Mouse (Mus musculus) layer of hippocampus, adult 2 months (tissue): Measurements from ENCODE around the gene Fibin. TPM values are rescaled to one million over a fixed set of nuclear protein-coding genes. Genes with fewer than 3 reads are reported as not detected.

Experiments used
- DNase-seq, 2 experiments: peaks; one replicate each; pipeline ENCODE4 v3.0.0; 2022; ENCODE audit warnings: low spot score in 2 of 2
- H3K27ac ChIP-seq: fragments of 200-600 bp; 2 replicates; pipeline ENCODE4 v1.8.1; 2022
- H3K4me3 ChIP-seq: fragments of 200-600 bp; 2 replicates; pipeline ENCODE4 v1.8.1; 2022; ENCODE audit warnings: mild to moderate bottlenecking
- CTCF ChIP-seq: fragments of 200-600 bp; conservative IDR thresholded peaks from 2 replicates; pipeline ENCODE4 v1.8.1; 2022; ENCODE audit warnings: antibody characterized with exemption, mild to moderate bottlenecking, moderate library complexity
- long read RNA-seq, 2 experiments: library from polyadenylated mRNA; stranded (forward); transcript quantifications; one replicate each; pipeline ENCODE4 v2.0.0; 2021; ENCODE audit warnings: borderline mapping rate in 2 of 2
- total RNA-seq, 2 experiments: library from RNA; stranded (reverse); gene quantifications; 2 replicates each; pipeline ENCODE4 v1.2.3; 2021

Gene Fibin
- 1 to 10 TPM; 2.5 to 3.7 TPM for total RNA-seq
- long read RNA-seq, experiment 1, partial matches to known transcripts, result 0 of 3 reads
- long read RNA-seq, experiment 1, other reads (novel, unspliced or antisense), result 0 of 3 reads
- long read RNA-seq, experiment 2, transcript Fibin-201 (1 exons, 2,267 nt), result major isoform, 5 of 5 reads
- long read RNA-seq, experiment 2, partial matches to known transcripts, result 0 of 5 reads
- long read RNA-seq, experiment 2, other reads (novel, unspliced or antisense), result 0 of 5 reads

- peak; percentile 32 to 38 for DNase-seq
- peak; percentile 71 for TF ChIP-seq CTCF
- peak within 1 kb of the TSS; percentile 40; the same call in 1 of the 2 replicates for H3K27ac ChIP-seq
Measured at GRCm38 (mm10) chr2:110362432-110363283, at the start of gene Fibin. Gene Fibin, minus strand, starts transcription at chr2:110363183.

GRCm38 (mm10) chr2:110411428-110411827 lies 48.4 kb upstream of the Fibin start:
- no peak overlapping the region for H3K4me3 ChIP-seq
- TF ChIP-seq CTCF, result no peak
- DNase-seq, result peak; percentile 34 to 65
- H3K27ac ChIP-seq, result no peak overlapping the region

More at GRCm38 (mm10) chr2:110362432-110363283, at the start of gene Fibin:
- H3K4me3 ChIP-seq, result peak within 1 kb of the TSS; percentile 60

- no peak for TF ChIP-seq CTCF
- no peak overlapping the region for H3K27ac ChIP-seq
- DNase-seq, result no peak
- no peak overlapping the region for H3K4me3 ChIP-seq
Measured at GRCm38 (mm10) chr2:110408757-110409156, 45.8 kb upstream of the Fibin start.

DNA sequence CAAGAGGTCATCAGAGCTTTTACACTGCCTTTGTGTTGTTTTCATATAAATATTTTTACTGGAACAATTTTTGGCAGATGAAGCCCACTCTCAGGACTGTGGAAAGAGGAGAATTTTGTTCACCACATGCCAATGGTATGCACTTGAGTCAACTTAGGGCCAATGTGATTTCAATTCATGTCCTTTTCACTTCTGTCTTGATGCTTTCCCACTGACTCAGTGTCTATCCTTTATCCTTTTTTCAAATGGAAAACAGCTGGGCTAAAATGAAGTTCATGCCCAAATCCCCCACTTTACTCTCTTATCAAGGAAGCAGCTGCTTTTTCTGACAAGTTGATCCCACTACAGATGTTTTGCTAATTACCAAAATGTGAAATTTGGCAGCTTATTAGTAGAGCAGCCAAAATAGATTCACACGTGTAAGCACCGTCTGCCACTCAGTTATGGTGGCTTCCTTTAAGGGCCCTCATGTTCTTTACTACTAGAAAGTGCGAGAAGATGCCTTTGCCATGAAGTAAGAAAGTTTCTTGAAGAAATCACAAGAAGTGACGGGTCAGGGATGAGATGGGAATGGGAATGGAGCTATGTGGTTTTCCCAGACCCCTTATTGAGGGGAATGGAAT lies 29.8 kb upstream of the Fibin start:
- DNase-seq, result no peak
- no peak overlapping the region for H3K27ac ChIP-seq
- no peak for TF ChIP-seq CTCF
- H3K4me3 ChIP-seq, result no peak overlapping the region

DNA sequence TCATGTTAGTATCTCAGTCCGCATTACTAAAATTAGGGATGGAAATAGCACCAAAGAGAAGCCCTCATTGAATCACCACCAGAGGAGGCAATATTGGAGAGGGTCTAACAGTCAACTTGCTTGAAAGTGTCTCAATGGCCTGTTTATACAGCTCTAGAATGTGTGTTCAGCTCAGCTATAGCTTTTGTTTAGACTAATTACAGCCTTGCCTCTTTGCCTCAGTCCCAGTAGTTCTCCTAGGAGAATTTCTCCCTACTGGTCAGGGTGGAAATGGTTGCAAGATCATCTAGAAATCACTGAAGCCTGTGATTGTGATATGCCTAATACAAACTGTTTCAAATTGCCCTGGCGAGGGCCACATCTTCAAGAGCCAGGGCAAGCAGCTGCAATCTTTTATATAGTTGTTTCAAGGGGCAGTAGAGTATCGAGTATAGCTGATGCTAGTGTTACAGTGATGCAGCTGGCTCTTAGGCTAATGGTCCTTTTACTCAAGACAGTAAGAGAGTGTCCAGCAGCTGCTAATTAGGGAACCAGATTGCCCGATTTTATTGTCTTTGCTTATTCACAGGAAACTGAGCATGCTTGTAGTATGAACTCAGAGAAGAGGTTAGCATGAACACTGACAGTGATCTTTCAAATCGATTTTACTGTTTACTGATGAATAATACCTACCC lies 27.9 kb upstream of the Fibin start:
- no peak for DNase-seq
- H3K4me3 ChIP-seq, result no peak overlapping the region
- TF ChIP-seq CTCF, result no peak
- H3K27ac ChIP-seq, result no peak overlapping the region

- DNase-seq, result no peak
- Histone ChIP-seq H3K27ac (no peak overlapping the region), H3K4me3 (no peak overlapping the region)
- no peak for TF ChIP-seq CTCF
Measured at GRCm38 (mm10) chr2:110379811-110380210, 16.8 kb upstream of the Fibin start.

- DNase-seq, result no peak
- TF ChIP-seq CTCF, result no peak
- Histone ChIP-seq H3K4me3 (no peak overlapping the region), H3K27ac (no peak overlapping the region)
Measured at GRCm38 (mm10) chr2:110376660-110377059, 13.7 kb upstream of the Fibin start.

- no peak for DNase-seq
- TF ChIP-seq CTCF, result peak; percentile 40
- no peak overlapping the region for H3K4me3 ChIP-seq
- no peak overlapping the region for H3K27ac ChIP-seq
Measured at GRCm38 (mm10) chr2:110375475-110375874, 12.5 kb upstream of the Fibin start.

- DNase-seq, result no peak
- no peak overlapping the region for H3K27ac ChIP-seq
- H3K4me3 ChIP-seq, result no peak overlapping the region
- no peak for TF ChIP-seq CTCF
Measured at GRCm38 (mm10) chr2:110373186-110373585, 10.2 kb upstream of the Fibin start.

DNA sequence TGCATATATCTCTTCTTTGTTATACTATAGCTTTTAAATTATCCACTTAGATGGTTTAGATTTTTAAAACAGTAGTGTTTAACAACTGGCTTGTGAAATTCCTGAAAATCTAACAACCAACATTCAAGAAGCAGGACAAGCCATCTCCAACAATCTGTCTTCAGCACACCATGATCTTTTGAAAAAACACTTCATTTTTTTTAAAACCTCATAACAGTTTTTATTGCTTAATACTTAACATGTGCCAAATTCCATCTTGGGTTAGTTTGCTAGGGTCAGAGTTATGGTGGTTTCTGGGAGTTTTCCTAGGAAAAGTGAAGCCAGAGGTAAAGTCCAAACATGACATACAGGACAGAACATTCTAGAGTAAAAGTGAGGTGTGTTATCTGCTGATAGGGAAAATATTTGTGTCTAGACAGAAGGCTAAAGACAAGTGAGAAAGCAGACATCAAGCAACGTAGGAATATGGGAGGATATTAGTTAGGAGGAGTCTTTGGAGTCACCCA lies 4.5 kb upstream of the Fibin start:
- no peak for TF ChIP-seq CTCF
- DNase-seq, result no peak
- no peak overlapping the region for H3K4me3 ChIP-seq
- H3K27ac ChIP-seq, result no peak overlapping the region

- no peak for TF ChIP-seq CTCF
- DNase-seq, result no peak
- Histone ChIP-seq H3K27ac (no peak overlapping the region), H3K4me3 (no peak overlapping the region)
Measured at GRCm38 (mm10) chr2:110365401-110365800, 2.4 kb upstream of the Fibin start.

GRCm38 (mm10) chr2:110363855-110364254 lies 872 bp upstream of the Fibin start:
- no peak overlapping the region for H3K27ac ChIP-seq
- no peak for DNase-seq
- no peak overlapping the region for H3K4me3 ChIP-seq
- no peak for TF ChIP-seq CTCF
